Comparison of ENCODE assay signal across 8 mouse cellular contexts in genomic region chr13:43212338-43212737, GRCm38 (mm10). TPM values are rescaled to one million over a fixed set of nuclear protein-coding genes. Genes with fewer than 3 reads are reported as not detected.
DNase-seq lines count a peak whose midpoint lies in the region; ATAC-seq and TF ChIP-seq lines count a peak whose summit lies in the region.
"Had no signal": no experiment of that assay in that cellular context is flagged by ENCODE, and none has a peak within 500 bp of the region (broad histone marks: within the 10 kb centered on the region; RNA-seq: fewer than 3 reads in every experiment).

No protein-coding gene starts in this region.

- no peak overlapping the region for H3K4me2 ChIP-seq in lung, embryonic 14.5 days
- H3K4me2 ChIP-seq in heart, embryonic 15.5 days, result no peak overlapping the region

- TF ChIP-seq CTCF in lung, embryonic 14.5 days (IDR thresholded peaks at IDR 0.05; ENCODE audit: low read depth), result no peak

- 40% methylated on average over 7 of the region's 7 CpGs for WGBS in lung, embryonic 14.5 days
- WGBS in heart, embryonic 15.5 days, result 35% methylated on average over 7 of the region's 7 CpGs

- H3K4me1 ChIP-seq in lung, embryonic 14.5 days (ENCODE audit: insufficient read depth), result peaks cover 19% of the 10 kb centered on the region; the same call in 1 of the 2 replicates
- peaks cover 36% of the 10 kb centered on the region for H3K4me1 ChIP-seq in heart, embryonic 15.5 days (replicated peaks)

- peak overlapping the region; percentile 55; the same call in 1 of the 2 replicates for H3K27ac ChIP-seq in lung, embryonic 14.5 days (ENCODE audit: low read depth)
- H3K27ac ChIP-seq in heart, embryonic 15.5 days, result peak overlapping the region; percentile 55
- H3K27ac ChIP-seq: kidney, postnatal 0 days had no signal

- no peak for DNase-seq in lung, embryonic 14.5 days
- DNase-seq in lung, postnatal 25 days (ENCODE audit: low spot score), result no peak
- peak; percentile 79 for DNase-seq in adrenal gland, postnatal 14 days
- peak; percentile 49 to 56 for DNase-seq in lung, postnatal 4 days
- no peak for DNase-seq in layer of hippocampus, postnatal 14 days (ENCODE audit: low spot score in 2 of 2)

- H3K27me3 ChIP-seq in lung, embryonic 14.5 days (ENCODE audit: insufficient read depth, low read length), result no peaks in the 10 kb centered on the region
- no peaks in the 10 kb centered on the region for H3K27me3 ChIP-seq in heart, embryonic 15.5 days

- no peaks in the 10 kb centered on the region for H3K9me3 ChIP-seq in lung, embryonic 14.5 days (ENCODE audit: low read depth, low read length)
- no peaks in the 10 kb centered on the region for H3K9me3 ChIP-seq in heart, embryonic 15.5 days (replicated peaks)

- H3K36me3 ChIP-seq in lung, embryonic 14.5 days (ENCODE audit: insufficient read depth), result no peaks in the 10 kb centered on the region
- no peaks in the 10 kb centered on the region for H3K36me3 ChIP-seq in heart, embryonic 15.5 days

- H3K4me3 ChIP-seq in lung, embryonic 14.5 days (ENCODE audit: low read depth, low read length), result no peak overlapping the region
- H3K4me3 ChIP-seq in heart, embryonic 15.5 days, result no peak overlapping the region

- no peak for ATAC-seq in lung, embryonic 14.5 days (ENCODE audit: insufficient read depth)
- ATAC-seq in heart, embryonic 15.5 days (replicated peaks; ENCODE audit: insufficient number of reproducible peaks, insufficient read depth, low FRiP score, low read depth), result no peak
- ATAC-seq in CD4-positive, CD25-positive, alpha-beta regulatory T cell, adult 4 months, result no peak

- no peak overlapping the region for H3K9ac ChIP-seq in lung, embryonic 14.5 days
- H3K9ac ChIP-seq in heart, embryonic 15.5 days, result no peak overlapping the region

RNA-seq across cellular contexts. Expression of gene Tbc1d7, which starts 41.0 kb away (rescaled TPM):
- 49.9 and 53.6 TPM in 2 replicates for polyA plus RNA-seq in lung, embryonic 14.5 days (2014; fragmentation: Nextera tagmentation; extraction: Ambion mirVana)
- 24.1 and 24.6 TPM in 2 replicates for total RNA-seq in adrenal gland, postnatal 14 days (2021)
- 50.1 and 54.5 TPM in 2 replicates for polyA plus RNA-seq in heart, embryonic 15.5 days (2015; fragmentation: Nextera tagmentation; extraction: Ambion mirVana)
- 10 to 100 TPM; 33.5 to 40.2 TPM for total RNA-seq in layer of hippocampus, postnatal 14 days (2021)
- 10 to 100 TPM in 1 of 2 experiments, 1 to 10 TPM in 1; 9.8 to 16.0 TPM for polyA plus RNA-seq in CD4-positive, CD25-positive, alpha-beta regulatory T cell, adult 4 months (2017; shearing (Covaris generic))

Comparison
In these comparisons a context has a peak if more than half of its experiments do, and no peak if none do; other contexts are left out.
1. DNase-seq: peak in adrenal gland, postnatal 14 days (single experiment) and lung, postnatal 4 days (2 of 2); none in lung, embryonic 14.5 days (single experiment), lung, postnatal 25 days (single experiment) and layer of hippocampus, postnatal 14 days (0 of 2).